Mouse (Mus musculus) heart, embryonic 13.5 days (tissue): ENCODE data around the gene Hsdl2. TPM values are rescaled to one million over a fixed set of nuclear protein-coding genes. Genes with fewer than 3 reads are reported as not detected.

Source experiments
- ATAC-seq: fragments of 200-750 bp; cut with Nextera tagmentation; 2 replicates; pipeline ENCODE4 v1.8.0; 2017; ENCODE audit warnings: moderate TSS enrichment; ENCODE audit not compliant: insufficient number of reproducible peaks, low FRiP score, low TSS enrichment; ENCODE audit errors: extremely low read depth
- H3K27ac ChIP-seq: fragments of 300-500 bp; sonication (generic); replicated peaks from 2 replicates; pipeline ENCODE4 v1.5.1; 2015; ENCODE audit warnings: moderate library complexity, mild to moderate bottlenecking, inconsistent platforms
- H3K27me3 ChIP-seq: fragments of 300-500 bp; sonication (generic); replicated peaks from 2 replicates; pipeline ENCODE4 v1.6.1; 2015; ENCODE audit warnings: mild to moderate bottlenecking, inconsistent platforms
- H3K36me3 ChIP-seq: fragments of 300-500 bp; sonication (generic); 2 replicates; pipeline ENCODE4 v1.6.1; 2015; ENCODE audit warnings: mild to moderate bottlenecking, inconsistent platforms
- H3K4me1 ChIP-seq: fragments of 300-500 bp; sonication (generic); 2 replicates; pipeline ENCODE4 v1.6.1; 2015; ENCODE audit warnings: inconsistent platforms
- H3K4me2 ChIP-seq: fragments of 300-500 bp; sonication (generic); 2 replicates; pipeline ENCODE4 v1.6.1; 2015; ENCODE audit warnings: inconsistent platforms, mild to moderate bottlenecking, moderate library complexity
- H3K4me3 ChIP-seq: fragments of 300-500 bp; sonication (generic); 2 replicates; pipeline ENCODE4 v1.5.1; 2015; ENCODE audit warnings: moderate library complexity, mild to moderate bottlenecking, inconsistent platforms
- H3K9ac ChIP-seq: fragments of 300-500 bp; sonication (generic); 2 replicates; pipeline ENCODE4 v1.6.1; 2015; ENCODE audit warnings: inconsistent platforms, mild to moderate bottlenecking, moderate library complexity
- H3K9me3 ChIP-seq: fragments of 300-500 bp; sonication (generic); 2 replicates; pipeline ENCODE4 v1.6.1; 2016; ENCODE audit warnings: inconsistent platforms
- WGBS: fragments of 180-500 bp; shearing (Covaris S2); methylation state at CpG from one replicate; pipeline ENCODE4 v1.1.7; 2015; ENCODE audit warnings: mixed read lengths; 5-methylcytosine and 5-hydroxymethylcytosine counted together
- polyA plus RNA-seq: library from polyadenylated mRNA; unstranded; fragments of >200 nt; fragmentation: Nextera tagmentation; extraction: Ambion mirVana; gene quantifications from 2 replicates; pipeline ENCODE4 v1.2.1, GENCODE M21; 2015

Hsdl2 gene
- polyA plus RNA-seq: 38.1 and 39.8 TPM in 2 replicates

DNA sequence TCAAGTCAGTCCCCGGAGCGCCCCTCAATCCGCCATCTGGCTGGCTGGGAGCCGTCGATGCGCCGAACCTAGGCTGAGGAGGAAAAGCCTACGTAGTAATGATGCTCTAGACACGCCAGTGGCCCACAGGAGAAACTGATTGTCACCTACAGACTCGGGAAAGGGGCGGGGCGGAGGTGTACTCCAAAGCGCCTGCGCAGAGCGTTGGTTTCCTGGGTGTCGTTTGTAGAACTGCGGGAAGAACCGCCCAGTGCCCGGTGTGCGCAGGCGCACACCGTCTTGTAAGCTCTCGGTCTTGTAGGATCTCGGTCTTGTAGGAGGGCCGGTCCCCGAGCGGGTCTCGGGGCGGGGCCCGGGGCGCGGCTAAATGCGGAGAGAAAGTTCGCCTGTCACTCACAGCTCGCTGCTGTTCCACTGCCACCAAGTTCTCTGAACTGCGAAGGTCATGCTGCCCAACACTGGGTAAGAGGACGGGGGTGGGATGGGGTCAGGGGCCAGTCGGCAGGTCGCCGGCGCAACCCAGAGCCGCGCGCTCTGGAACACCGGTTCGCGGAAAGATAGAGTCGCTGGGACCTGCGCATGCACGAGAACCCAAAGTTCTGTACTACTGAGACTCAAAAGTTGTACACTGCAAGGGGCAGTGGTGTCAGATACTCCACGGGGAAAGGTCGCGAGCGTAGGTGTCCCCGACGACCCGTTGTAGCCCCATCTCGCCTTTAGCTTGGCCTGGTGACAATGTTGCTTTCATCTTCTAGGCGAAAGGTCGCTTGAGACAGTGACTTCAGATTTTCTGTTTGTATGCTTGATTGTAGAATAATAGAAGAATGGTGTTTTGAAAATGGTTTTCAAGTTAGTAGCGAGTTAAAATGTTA is at the start of gene Hsdl2:
TSS of gene Hsdl2 (plus strand) at position 250 of the 872 bp plus-strand sequence.
- peak; percentile 92 for ATAC-seq
- H3K4me2 ChIP-seq: peak within 1 kb of the TSS; percentile 75
- no peaks in the 10 kb centered on the region for H3K27me3 ChIP-seq

DNA sequence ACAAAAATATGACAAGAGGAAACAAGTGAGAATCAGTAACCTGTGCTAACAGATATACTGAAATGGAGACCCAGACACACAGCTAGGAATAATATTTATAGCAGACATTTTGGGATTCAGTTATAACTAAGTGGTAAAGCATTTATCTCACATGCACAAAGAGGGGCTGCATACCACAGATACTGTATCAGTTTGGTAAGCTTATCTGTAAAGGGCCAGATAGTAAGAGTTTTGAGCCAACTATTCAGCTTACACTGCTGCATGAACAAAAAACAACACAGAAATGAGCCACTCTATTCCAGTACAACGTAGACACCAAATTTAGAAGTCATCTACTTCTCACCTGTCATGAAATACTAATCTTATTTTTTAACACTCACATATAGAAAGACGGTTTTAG is 48.1 kb upstream of the Hsdl2 start:
- Histone ChIP-seq H3K27ac (peak overlapping the region; percentile 68), H3K4me3 (no peak overlapping the region), H3K9ac (no peak overlapping the region; the same call in 1 of the 2 replicates), H3K4me1 (peaks cover 40% of the 10 kb centered on the region), H3K36me3 (no peaks in the 10 kb centered on the region), H3K9me3 (no peaks in the 10 kb centered on the region), H3K27me3 (no peaks in the 10 kb centered on the region), H3K4me2 (peak overlapping the region; percentile 40)
- WGBS: 12% methylated on average over 2 of the region's 2 CpGs
- no peak for ATAC-seq

More for the DNA sequence above, at the start of gene Hsdl2:
- Histone ChIP-seq H3K4me3 (peak within 1 kb of the TSS; percentile 81), H3K27ac (peak within 1 kb of the TSS; percentile 95), H3K36me3 (no peaks in the 10 kb centered on the region), H3K9ac (peak within 1 kb of the TSS; percentile 87), H3K9me3 (no peaks in the 10 kb centered on the region), H3K4me1 (peaks cover 19% of the 10 kb centered on the region)
- under 1% methylated on average over 61 of the region's 61 CpGs for WGBS

DNA sequence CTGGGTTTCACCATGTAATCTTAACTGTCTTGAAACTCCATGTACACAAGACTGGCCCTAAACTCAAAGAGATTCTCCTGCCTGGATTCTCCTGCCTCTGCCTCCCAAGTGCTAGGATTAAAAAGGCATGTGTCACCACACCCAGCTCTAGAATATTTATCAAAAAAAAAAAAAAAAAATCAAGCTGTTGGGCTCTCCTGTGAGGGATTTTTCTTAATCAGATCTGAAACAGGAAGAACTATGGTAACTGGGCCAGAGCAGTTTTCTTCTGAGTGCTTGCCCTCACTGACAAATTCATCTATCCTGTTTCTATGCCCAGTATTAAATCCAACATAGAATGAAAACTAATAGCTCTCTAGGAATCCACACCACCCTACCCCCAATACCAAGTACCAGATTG is 45.7 kb upstream of the Hsdl2 start:
- Histone ChIP-seq H3K4me2 (no peak overlapping the region), H3K36me3 (no peaks in the 10 kb centered on the region), H3K9me3 (no peaks in the 10 kb centered on the region), H3K27ac (no peak overlapping the region), H3K27me3 (no peaks in the 10 kb centered on the region), H3K4me1 (peaks cover 26% of the 10 kb centered on the region), H3K4me3 (no peak overlapping the region), H3K9ac (no peak overlapping the region)
- no peak for ATAC-seq

DNA sequence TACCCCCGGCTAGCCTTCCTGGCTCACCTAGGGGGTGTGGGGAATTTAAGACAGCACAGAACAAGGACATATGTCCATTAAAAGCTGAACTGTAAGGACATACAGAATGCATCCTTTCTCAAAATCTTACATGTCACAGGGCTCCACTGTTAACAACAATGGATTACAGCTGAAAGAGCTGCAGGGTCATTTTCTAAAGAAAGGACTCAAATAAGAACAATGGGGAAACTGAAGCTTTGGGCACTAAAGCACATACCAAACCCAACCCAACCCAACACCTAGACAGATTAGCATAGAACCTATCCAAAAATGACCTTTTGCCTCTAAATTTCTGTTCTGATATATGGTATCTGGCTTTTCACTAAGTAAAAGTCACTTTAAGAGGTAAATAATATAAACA is 45.1 kb upstream of the Hsdl2 start:
- no peak for ATAC-seq

DNA sequence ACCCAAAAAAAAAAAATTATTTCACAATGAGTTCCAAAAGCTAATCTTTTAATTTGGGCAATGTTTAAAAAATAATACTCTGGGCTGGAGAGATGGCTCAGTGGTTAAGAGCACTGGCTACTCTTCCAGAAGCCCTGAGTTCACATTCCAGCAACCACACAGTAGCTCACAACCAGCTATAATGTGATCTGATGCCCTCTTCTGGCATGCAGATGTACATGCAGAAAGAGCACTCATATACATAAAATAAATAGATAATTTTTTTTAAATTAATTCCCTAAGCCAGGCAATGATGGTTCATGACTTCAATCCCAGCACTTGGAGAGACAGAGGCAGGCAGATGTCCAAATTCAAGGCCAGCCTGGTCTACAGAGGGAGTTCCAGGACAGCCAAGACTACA is 38.4 kb upstream of the Hsdl2 start:
- Histone ChIP-seq H3K27me3 (no peaks in the 10 kb centered on the region), H3K4me3 (no peak overlapping the region), H3K36me3 (no peaks in the 10 kb centered on the region), H3K9me3 (no peaks in the 10 kb centered on the region), H3K9ac (no peak overlapping the region), H3K27ac (no peak overlapping the region), H3K4me1 (peaks cover 28% of the 10 kb centered on the region), H3K4me2 (no peak overlapping the region)
- ATAC-seq: no peak

More for the DNA sequence above, 45.1 kb upstream of the Hsdl2 start:
- 100% methylated on average over 1 of the region's 1 CpGs for WGBS
- Histone ChIP-seq H3K4me1 (peaks cover 21% of the 10 kb centered on the region), H3K9ac (no peak overlapping the region), H3K9me3 (no peaks in the 10 kb centered on the region), H3K36me3 (no peaks in the 10 kb centered on the region), H3K4me2 (no peak overlapping the region), H3K27me3 (no peaks in the 10 kb centered on the region), H3K27ac (no peak overlapping the region), H3K4me3 (no peak overlapping the region)

- H3K4me3 ChIP-seq: no peak overlapping the region
- H3K36me3 ChIP-seq: no peaks in the 10 kb centered on the region
- WGBS: 54% methylated on average over 2 of the region's 2 CpGs
- H3K27me3 ChIP-seq: no peaks in the 10 kb centered on the region
- H3K27ac ChIP-seq: no peak overlapping the region
- H3K4me1 ChIP-seq: peaks cover 28% of the 10 kb centered on the region
- H3K9ac ChIP-seq: no peak overlapping the region
- H3K9me3 ChIP-seq: no peaks in the 10 kb centered on the region
- H3K4me2 ChIP-seq: no peak overlapping the region
- ATAC-seq: no peak
Measured at GRCm38 (mm10) chr4:59544654-59545053, 36.7 kb upstream of the Hsdl2 start.

GRCm38 (mm10) chr4:59546285-59547071 is 34.9 kb upstream of the Hsdl2 start:
- Histone ChIP-seq H3K36me3 (no peaks in the 10 kb centered on the region), H3K4me1 (peaks cover 32% of the 10 kb centered on the region), H3K27ac (no peak overlapping the region), H3K27me3 (no peaks in the 10 kb centered on the region), H3K4me2 (peak overlapping the region; percentile 73), H3K4me3 (peak overlapping the region; percentile 90), H3K9me3 (no peaks in the 10 kb centered on the region), H3K9ac (peak overlapping the region; percentile 53; the same call in 1 of the 2 replicates)
- 52% methylated on average over 7 of the region's 7 CpGs for WGBS
- no peak for ATAC-seq

GRCm38 (mm10) chr4:59547136-59547889 is 34.0 kb upstream of the Hsdl2 start:
- no peak overlapping the region for H3K27ac ChIP-seq
- H3K4me1 ChIP-seq: peaks cover 32% of the 10 kb centered on the region
- no peaks in the 10 kb centered on the region for H3K9me3 ChIP-seq
- WGBS: 20% methylated on average over 11 of the region's 11 CpGs
- peak overlapping the region; percentile 73 for H3K4me2 ChIP-seq
- ATAC-seq: no peak
- peak overlapping the region; percentile 90 for H3K4me3 ChIP-seq
- H3K9ac ChIP-seq: peak overlapping the region; percentile 96
- no peaks in the 10 kb centered on the region for H3K27me3 ChIP-seq
- H3K36me3 ChIP-seq: no peaks in the 10 kb centered on the region

DNA sequence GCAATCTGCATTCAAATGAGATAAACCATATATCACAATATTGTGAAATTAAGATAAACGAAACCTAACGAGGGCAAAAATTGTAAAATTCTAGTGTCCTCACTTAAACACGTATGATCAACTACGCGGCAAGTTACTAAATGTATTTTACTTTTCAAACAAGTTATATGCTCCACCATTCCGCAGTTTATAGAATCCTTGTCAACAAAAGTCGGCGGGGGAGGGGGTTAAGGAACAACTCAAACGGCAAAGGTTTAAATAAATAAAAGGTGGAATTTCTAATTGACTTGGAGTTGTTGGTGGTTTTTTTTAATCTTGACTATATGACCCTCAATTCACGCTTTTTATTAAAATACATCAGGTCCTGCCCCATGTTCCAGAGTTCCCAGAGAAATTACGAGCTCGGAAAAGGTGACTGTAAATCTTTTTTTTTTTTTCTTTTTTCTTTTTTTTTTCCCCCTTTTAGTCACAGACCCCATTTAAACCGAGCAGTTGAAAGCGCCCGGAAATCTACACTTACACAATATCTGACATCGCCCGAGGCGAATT is 33.3 kb upstream of the Hsdl2 start:
- H3K27ac ChIP-seq: peak overlapping the region; percentile 99
- peak overlapping the region; percentile 90 for H3K4me3 ChIP-seq
- no peak for ATAC-seq
- WGBS: 4% methylated on average over 18 of the region's 18 CpGs
- no peaks in the 10 kb centered on the region for H3K36me3 ChIP-seq
- peaks cover 32% of the 10 kb centered on the region for H3K4me1 ChIP-seq
- peak overlapping the region; percentile 73 for H3K4me2 ChIP-seq
- H3K27me3 ChIP-seq: no peaks in the 10 kb centered on the region
- peak overlapping the region; percentile 96 for H3K9ac ChIP-seq
- H3K9me3 ChIP-seq: no peaks in the 10 kb centered on the region

DNA sequence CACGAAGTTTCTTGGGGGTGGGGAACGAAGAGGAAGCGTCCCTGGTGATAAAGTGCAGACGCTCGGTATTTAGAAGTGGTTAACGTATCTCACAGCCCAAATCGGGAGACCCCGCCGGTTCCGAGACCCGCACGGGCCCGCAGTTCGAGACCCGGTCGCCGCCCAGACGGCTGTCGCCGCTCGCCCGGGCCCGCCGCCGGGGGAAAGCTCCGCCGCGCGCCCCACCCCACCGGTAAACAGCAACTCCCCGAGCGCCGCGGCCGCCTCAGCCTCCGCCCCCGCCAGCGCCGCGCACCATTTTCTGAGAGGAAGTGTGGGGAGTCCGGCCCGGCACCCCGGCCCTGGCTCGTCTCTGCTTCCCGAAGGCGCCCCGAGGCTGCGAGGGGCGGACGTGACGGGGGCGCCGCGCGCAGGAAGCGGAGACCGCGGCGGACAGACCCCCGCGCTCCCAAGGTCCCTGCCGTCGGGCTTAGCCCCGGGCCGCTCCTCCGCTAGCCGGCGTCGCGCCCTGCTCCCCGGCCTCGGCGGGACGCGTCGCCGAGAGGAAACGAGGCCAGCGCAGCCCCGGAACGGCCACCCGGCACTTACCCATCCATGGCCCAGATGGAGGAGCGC is 32.7 kb upstream of the Hsdl2 start:
- Histone ChIP-seq H3K9ac (peak overlapping the region; percentile 96), H3K27ac (peak overlapping the region; percentile 99), H3K9me3 (no peaks in the 10 kb centered on the region), H3K4me2 (peak overlapping the region; percentile 73), H3K36me3 (no peaks in the 10 kb centered on the region), H3K4me1 (peaks cover 32% of the 10 kb centered on the region), H3K27me3 (no peaks in the 10 kb centered on the region), H3K4me3 (peak overlapping the region; percentile 90)
- ATAC-seq: peak; percentile 67
- under 1% methylated on average over 72 of the region's 83 CpGs for WGBS
